Mouse (Mus musculus) kidney, postnatal 0 days (tissue): Measurements from ENCODE around the gene Aif1l. TPM values are rescaled to one million over a fixed set of nuclear protein-coding genes. Genes with fewer than 3 reads are reported as not detected.

Experiments
- ATAC-seq: fragments of 200-750 bp; cut with Nextera tagmentation; replicated peaks from 2 replicates; pipeline ENCODE4 v1.8.0; 2017; ENCODE audit warnings: low read depth, moderate number of reproducible peaks, moderate TSS enrichment, moderate library complexity; ENCODE audit not compliant: low FRiP score
- DNase-seq: peaks from one replicate; pipeline ENCODE4 v3.0.0-alpha.2; 2016; ENCODE audit warnings: low spot score
- H3K27ac ChIP-seq: fragments of 300-500 bp; sonication (generic); 2 replicates; pipeline ENCODE4 v1.5.1; 2014; ENCODE audit warnings: mild to moderate bottlenecking
- H3K27me3 ChIP-seq: fragments of 300-500 bp; sonication (generic); 2 replicates; pipeline ENCODE4 v1.6.1; 2014; ENCODE audit warnings: low read length, mixed read lengths; ENCODE audit not compliant: insufficient read depth
- H3K36me3 ChIP-seq: fragments of 300-500 bp; sonication (generic); 2 replicates; pipeline ENCODE4 v1.6.1; 2014; ENCODE audit warnings: low read length, mixed read lengths; ENCODE audit not compliant: insufficient read depth
- H3K4me1 ChIP-seq: fragments of 300-500 bp; sonication (generic); replicated peaks from 2 replicates; pipeline ENCODE4 v1.6.1; 2014; ENCODE audit warnings: antibody characterized with exemption, low read length, mixed read lengths; ENCODE audit not compliant: insufficient read depth
- H3K4me2 ChIP-seq: fragments of 300-500 bp; sonication (generic); 2 replicates; pipeline ENCODE4 v1.6.1; 2014; ENCODE audit warnings: mild to moderate bottlenecking, low read length, moderate library complexity, mixed read lengths
- H3K4me3 ChIP-seq: fragments of 300-500 bp; sonication (generic); replicated peaks from 2 replicates; pipeline ENCODE4 v1.5.1; 2014; ENCODE audit warnings: low read depth, low read length
- H3K9ac ChIP-seq: fragments of 300-500 bp; sonication (generic); 2 replicates; pipeline ENCODE4 v1.6.1; 2014; ENCODE audit warnings: low read depth, low read length
- H3K9me3 ChIP-seq: fragments of 300-500 bp; sonication (generic); replicated peaks from 2 replicates; pipeline ENCODE4 v1.6.1; 2016; ENCODE audit warnings: low read length, inconsistent platforms, mixed read lengths
- CTCF ChIP-seq: IDR thresholded peaks from 2 replicates; pipeline ENCODE4 v1.5.1; 2016; ENCODE audit warnings: antibody characterized with exemption, low read depth, mild to moderate bottlenecking, moderate library complexity
- WGBS: fragments of 180-500 bp; shearing (Covaris S2); extraction: QIAGEN DNeasy Blood & Tissue Kit; methylation state at CpG from one replicate; pipeline ENCODE4 v1.1.7; 2014; 5-methylcytosine and 5-hydroxymethylcytosine counted together
- polyA plus RNA-seq: library from polyadenylated mRNA; unstranded; fragments of >200 nt; fragmentation: Nextera tagmentation; extraction: Ambion mirVana; gene quantifications from 2 replicates; pipeline ENCODE4 v1.2.1, GENCODE M21; 2015

Gene Aif1l
- polyA plus RNA-seq, 1 experiment from 2014 or later, result 129 TPM

DNA sequence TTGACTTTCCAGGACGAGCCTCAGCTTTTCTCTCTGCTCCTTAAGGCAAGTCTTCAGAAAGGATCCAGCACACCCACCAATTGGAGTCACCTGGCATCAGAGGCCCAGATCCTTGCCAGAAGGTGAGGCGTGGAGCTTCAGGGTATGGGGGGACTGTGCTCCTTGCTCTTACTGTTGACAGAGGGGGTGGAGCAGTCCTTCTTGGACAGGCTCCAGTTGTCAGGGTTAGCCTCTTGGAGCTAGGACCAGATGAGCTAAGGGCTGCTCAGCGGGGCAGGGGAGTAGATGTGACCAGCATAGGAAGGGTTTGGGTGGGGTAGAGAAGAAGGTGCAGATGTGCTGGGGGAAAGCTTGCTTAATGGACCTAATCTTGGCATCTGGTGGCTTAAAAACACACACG is 24.0 kb upstream of the Aif1l start:
- H3K4me2 ChIP-seq, result no peak overlapping the region
- H3K9me3 ChIP-seq, result no peaks in the 10 kb centered on the region
- no peak overlapping the region for H3K9ac ChIP-seq
- DNase-seq (no peak), ATAC-seq (no peak)
- TF ChIP-seq CTCF, result no peak
- 38% methylated on average over 4 of the region's 4 CpGs for WGBS
- no peak overlapping the region for H3K4me3 ChIP-seq
- no peaks in the 10 kb centered on the region for H3K4me1 ChIP-seq
- no peaks in the 10 kb centered on the region for H3K27me3 ChIP-seq
- H3K27ac ChIP-seq, result no peak overlapping the region
- H3K36me3 ChIP-seq, result no peaks in the 10 kb centered on the region

DNA sequence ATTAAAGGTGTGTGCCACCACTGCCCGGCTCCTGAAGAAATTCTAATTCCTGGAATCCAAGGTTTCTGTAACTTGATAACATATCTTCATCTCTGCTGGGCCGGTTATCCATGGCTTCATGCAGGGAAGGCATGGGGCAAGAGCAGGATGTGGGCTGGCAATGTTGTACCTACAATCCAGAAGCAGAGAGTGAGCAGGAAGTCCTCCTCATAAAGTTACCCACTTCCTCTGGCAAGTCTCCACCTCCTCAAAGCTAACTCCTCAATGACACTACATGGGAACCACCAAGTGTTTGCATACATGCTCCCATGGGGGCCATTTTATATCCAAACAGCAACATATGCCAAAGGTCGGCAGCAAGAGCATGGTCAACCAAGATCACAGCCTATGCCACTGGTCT is 20.3 kb upstream of the Aif1l start:
- Histone ChIP-seq H3K9me3 (no peaks in the 10 kb centered on the region), H3K27ac (no peak overlapping the region), H3K4me3 (no peak overlapping the region), H3K9ac (no peak overlapping the region), H3K36me3 (no peaks in the 10 kb centered on the region), H3K4me1 (no peaks in the 10 kb centered on the region), H3K27me3 (no peaks in the 10 kb centered on the region), H3K4me2 (no peak overlapping the region)
- TF ChIP-seq CTCF, result no peak
- DNase-seq, result no peak
- 77% methylated on average over 3 of the region's 3 CpGs for WGBS
- no peak for ATAC-seq

- no peak for ATAC-seq
- Histone ChIP-seq H3K4me3 (no peak overlapping the region), H3K27ac (no peak overlapping the region), H3K4me1 (no peaks in the 10 kb centered on the region), H3K36me3 (no peaks in the 10 kb centered on the region), H3K9me3 (no peaks in the 10 kb centered on the region), H3K27me3 (no peaks in the 10 kb centered on the region), H3K9ac (no peak overlapping the region), H3K4me2 (no peak overlapping the region)
- no peak for TF ChIP-seq CTCF
- 42% methylated on average over 4 of the region's 4 CpGs for WGBS
- no peak for DNase-seq
Observed at GRCm38 (mm10) chr2:31934551-31934950, 15.4 kb upstream of the Aif1l start.

DNA sequence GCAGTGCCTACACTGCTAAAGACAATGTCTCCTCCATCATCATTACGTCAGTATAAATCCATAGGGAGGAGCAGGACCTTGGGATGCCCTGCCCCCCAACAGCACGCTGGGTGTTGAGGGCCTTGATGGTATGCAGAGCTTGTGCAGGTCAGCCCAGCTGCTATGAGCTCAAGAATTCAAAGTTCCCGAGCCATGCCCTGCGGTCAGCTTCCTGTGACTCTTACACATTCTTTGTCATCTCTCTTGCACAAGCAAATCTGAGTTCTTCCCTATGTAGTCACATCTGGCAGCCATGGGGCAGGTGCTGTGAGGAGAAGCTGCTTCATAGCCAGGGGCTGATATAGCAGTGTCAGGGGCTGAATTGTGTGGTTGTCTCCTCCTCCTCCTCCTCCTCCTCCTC is 14.9 kb upstream of the Aif1l start:
- 22% methylated on average over 4 of the region's 4 CpGs for WGBS
- Histone ChIP-seq H3K4me3 (no peak overlapping the region), H3K4me1 (no peaks in the 10 kb centered on the region), H3K4me2 (no peak overlapping the region), H3K27ac (no peak overlapping the region), H3K36me3 (no peaks in the 10 kb centered on the region), H3K27me3 (no peaks in the 10 kb centered on the region), H3K9me3 (no peaks in the 10 kb centered on the region), H3K9ac (no peak overlapping the region)
- ATAC-seq, result no peak
- no peak for DNase-seq
- TF ChIP-seq CTCF, result no peak

GRCm38 (mm10) chr2:31938298-31938697 is 11.6 kb upstream of the Aif1l start:
- no peak for ATAC-seq
- WGBS, result 81% methylated on average over 1 of the region's 1 CpGs
- no peak for TF ChIP-seq CTCF

DNA sequence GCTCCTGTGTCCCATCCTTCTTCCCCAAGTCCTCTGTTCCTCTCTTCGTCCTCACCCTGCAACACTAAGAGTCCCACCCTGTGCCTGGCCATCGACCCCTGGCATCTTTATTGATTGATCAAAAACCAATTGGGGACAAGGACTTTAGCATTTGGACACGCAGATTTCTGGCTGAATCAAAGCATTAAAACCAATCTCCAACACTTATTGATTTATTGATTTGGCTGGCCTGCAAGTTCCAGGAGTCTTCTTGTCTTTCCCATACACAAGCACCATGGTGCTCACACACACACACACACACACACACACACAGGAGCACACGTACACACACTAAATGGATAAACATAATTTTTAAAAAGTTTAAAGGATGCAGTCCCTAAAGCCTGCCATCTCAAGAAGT is 6.9 kb upstream of the Aif1l start:
- no peak for ATAC-seq
- H3K36me3 ChIP-seq, result no peaks in the 10 kb centered on the region
- DNase-seq, result no peak
- no peak overlapping the region for H3K4me3 ChIP-seq
- H3K27ac ChIP-seq, result no peak overlapping the region
- no peaks in the 10 kb centered on the region for H3K27me3 ChIP-seq
- no peaks in the 10 kb centered on the region for H3K9me3 ChIP-seq
- no peaks in the 10 kb centered on the region for H3K4me1 ChIP-seq
- no peak for TF ChIP-seq CTCF
- 79% methylated on average over 4 of the region's 4 CpGs for WGBS
- no peak overlapping the region for H3K9ac ChIP-seq
- H3K4me2 ChIP-seq, result no peak overlapping the region

More at GRCm38 (mm10) chr2:31938298-31938697, 11.6 kb upstream of the Aif1l start:
- Histone ChIP-seq H3K9me3 (no peaks in the 10 kb centered on the region), H3K36me3 (no peaks in the 10 kb centered on the region), H3K27ac (no peak overlapping the region), H3K27me3 (no peaks in the 10 kb centered on the region), H3K4me2 (no peak overlapping the region), H3K4me1 (no peaks in the 10 kb centered on the region), H3K9ac (no peak overlapping the region), H3K4me3 (no peak overlapping the region)
- DNase-seq, result no peak

DNA sequence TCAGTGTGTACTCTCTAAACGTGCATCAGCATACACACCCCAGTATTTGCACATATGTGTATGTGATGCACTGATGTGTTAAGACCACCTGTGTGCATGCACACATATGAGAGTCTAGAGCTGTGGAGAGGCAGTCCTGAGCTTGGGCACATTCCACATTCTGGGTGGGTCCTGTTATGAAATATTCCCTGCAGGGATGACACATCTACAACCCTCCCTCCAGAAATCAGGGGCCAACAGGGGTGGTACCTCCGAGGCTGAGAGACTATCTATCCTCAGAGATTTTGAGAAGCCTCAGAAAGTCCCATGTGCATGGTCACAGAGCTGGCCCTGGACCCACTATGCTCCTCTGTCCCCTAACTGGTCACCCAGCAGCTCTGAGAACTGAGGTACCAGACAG is 4.4 kb upstream of the Aif1l start:
- H3K4me2 ChIP-seq, result no peak overlapping the region
- no peaks in the 10 kb centered on the region for H3K36me3 ChIP-seq
- TF ChIP-seq CTCF, result no peak
- no peaks in the 10 kb centered on the region for H3K4me1 ChIP-seq
- H3K4me3 ChIP-seq, result no peak overlapping the region
- DNase-seq (no peak), ATAC-seq (no peak)
- H3K27ac ChIP-seq, result no peak overlapping the region
- H3K27me3 ChIP-seq, result no peaks in the 10 kb centered on the region
- 61% methylated on average over 2 of the region's 2 CpGs for WGBS
- H3K9me3 ChIP-seq, result no peaks in the 10 kb centered on the region
- no peak overlapping the region for H3K9ac ChIP-seq
